Mouse (Mus musculus): ENCODE measurements around the gene Nsa2.

Nsa2 gene

GRCm38 (mm10) chr13:97082432-97082831 lies 55.3 kb downstream of the Nsa2 start:
- no peak for DNase-seq

GRCm38 (mm10) chr13:97080615-97081014 lies 57.1 kb downstream of the Nsa2 start:
- DNase-seq, result no peak

GRCm38 (mm10) chr13:97080201-97080600 lies 57.5 kb downstream of the Nsa2 start:
- DNase-seq, result peak; percentile 43
